Mouse (Mus musculus): Measurements from ENCODE around the gene Zfp706.

The Zfp706 gene

GRCm38 (mm10) chr15:36977823-36978222 is 29.8 kb downstream of the Zfp706 start:
- no peak for DNase-seq (ENCODE audit: low spot score)

DNA sequence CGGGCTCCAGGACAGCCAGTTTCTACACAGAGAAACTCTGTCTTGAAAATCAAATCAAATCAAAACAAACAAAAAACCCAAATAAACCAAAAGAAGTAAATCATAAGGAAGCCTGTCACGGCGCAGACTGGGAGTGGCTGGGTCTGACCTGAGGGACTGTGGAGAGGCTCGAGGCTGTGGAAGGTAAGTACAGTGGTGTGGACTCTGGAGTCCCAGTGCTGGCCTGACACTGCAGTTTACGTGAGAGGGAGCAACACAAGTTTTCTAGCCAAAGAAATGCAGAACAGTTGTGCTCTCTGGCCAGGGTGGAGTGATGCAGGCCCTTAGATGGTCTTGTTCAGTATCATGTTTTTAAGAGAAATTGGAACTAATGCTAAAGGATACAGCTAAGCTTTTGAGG is 31.9 kb downstream of the Zfp706 start:
- DNase-seq (ENCODE audit: low spot score) = no peak

- no peak for DNase-seq (ENCODE audit: low spot score)
Observed at GRCm38 (mm10) chr15:36975256-36975620, 32.3 kb downstream of the Zfp706 start.

DNA sequence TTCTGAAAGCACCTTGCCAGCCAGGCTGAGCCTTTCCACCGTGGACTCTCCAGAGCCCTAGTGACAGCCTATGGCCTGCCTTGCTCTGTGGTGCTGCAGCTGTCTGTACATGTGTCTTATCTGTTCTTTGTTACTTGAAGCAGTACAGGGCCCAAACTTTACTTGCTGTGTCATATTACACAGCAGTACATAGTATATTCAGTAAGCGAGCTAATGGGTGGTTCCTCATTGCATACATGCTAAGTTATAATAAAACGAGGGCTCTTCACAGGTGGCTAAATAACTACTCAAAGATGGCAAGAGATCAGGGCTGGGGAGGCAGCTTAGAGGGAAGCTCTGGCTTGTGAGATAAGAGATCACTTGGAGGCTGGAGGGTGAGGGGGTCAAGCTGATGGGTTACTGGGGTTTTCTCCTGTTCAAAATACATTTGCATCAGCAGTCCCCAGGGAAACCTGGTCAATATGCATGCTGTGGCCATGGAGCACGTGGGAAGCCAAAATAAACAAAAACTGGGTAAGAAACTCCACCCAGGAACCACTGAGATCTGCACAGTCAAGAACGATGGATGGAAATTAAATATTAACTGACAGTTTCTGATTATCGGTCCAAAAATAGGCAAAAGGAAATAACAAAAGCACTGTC is 32.8 kb downstream of the Zfp706 start:
- DNase-seq (ENCODE audit: low spot score) = no peak

GRCm38 (mm10) chr15:36973714-36974113 is 33.9 kb downstream of the Zfp706 start:
- DNase-seq (ENCODE audit: low spot score) = no peak

GRCm38 (mm10) chr15:36973290-36973689 is 34.3 kb downstream of the Zfp706 start:
- DNase-seq (ENCODE audit: low spot score) = no peak

- DNase-seq (ENCODE audit: low spot score) = no peak
Observed at GRCm38 (mm10) chr15:36969794-36970193, 37.8 kb downstream of the Zfp706 start.

DNA sequence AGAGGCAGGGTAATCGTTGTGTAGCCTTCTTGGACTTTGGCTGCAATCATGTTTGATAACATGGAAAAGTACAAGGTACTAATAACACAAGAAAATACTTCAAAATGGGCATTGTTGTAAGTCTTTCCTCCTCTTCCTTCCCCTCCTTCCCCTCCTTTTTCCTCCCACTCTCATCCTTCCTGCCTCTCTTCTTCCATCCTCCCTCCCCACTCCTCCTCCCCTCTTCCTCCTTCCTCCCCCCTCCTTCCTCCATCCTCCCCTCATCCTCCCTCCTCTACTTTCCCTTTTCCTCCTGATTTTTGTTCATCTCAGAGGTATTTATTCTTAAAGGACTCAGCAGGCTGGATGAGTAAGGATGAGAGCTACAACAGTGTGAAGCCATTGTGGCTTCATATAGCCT is 39.3 kb downstream of the Zfp706 start:
- no peak for DNase-seq (ENCODE audit: low spot score)

DNA sequence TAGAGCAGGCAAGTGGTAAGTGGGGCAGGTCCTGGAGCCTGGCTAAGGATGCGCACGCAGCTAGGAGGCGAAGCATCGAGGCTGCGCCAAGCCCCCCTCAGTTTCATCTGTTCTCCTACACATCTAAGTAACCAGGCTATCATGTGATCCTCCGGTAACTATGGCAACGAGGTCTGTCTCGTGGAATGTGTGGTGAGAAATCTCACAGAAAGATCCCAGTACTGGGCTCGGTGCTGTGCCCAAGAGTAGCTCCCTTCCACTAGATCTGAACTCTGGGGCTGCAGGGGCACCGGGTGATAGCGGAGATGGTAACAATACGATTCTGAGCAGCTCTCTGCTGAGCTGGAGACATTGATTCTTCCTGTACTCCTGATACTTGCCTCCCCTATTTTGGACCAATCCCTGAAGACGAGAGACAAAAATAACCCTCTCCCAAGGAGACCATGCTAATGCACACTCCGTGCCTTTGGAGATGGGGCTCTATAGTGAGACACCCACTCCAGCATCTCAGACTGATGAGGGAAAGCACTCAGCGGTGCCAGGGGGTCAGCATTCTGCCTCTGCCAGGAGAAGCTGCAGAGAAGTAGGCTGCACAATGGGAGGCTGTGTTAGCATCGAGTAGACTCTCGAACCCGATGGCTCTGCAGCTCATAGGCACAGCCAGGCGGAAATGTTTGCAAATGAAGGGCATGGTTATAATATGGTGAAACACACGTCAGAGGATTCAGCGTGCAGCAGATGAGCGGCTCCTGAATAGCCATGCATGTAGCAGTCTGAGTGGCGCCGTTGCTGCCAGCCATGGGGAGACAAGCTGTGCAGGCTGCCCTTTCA is 40.0 kb downstream of the Zfp706 start:
- DNase-seq (ENCODE audit: low spot score) = no peak

DNA sequence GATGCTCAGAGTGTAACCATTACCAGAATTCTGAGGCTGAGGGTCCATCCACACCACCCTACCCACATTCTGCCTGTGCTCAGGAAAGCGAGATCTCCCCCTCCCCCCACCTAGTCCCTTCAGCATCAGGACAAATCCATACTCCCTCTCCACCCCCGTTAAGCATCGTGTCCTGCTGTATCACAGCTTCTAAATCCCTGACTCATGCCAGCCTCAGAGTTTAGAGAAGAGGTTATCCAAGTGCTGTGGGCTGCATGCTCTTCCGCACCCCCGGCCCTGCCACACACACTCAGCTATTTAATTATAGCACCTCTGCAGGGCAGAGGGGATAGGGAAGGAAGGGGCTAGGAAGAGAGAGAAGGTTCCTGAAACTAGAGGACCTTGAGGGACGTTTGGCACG is 40.6 kb downstream of the Zfp706 start:
- no peak for DNase-seq (ENCODE audit: low spot score)

GRCm38 (mm10) chr15:36966466-36966865 is 41.1 kb downstream of the Zfp706 start:
- peak; percentile 13 for DNase-seq (ENCODE audit: low spot score)

- no peak for DNase-seq (ENCODE audit: low spot score)
Observed at GRCm38 (mm10) chr15:36965743-36966142, 41.8 kb downstream of the Zfp706 start.

GRCm38 (mm10) chr15:36962931-36963330 is 44.6 kb downstream of the Zfp706 start:
- no peak for DNase-seq (ENCODE audit: low spot score)

DNA sequence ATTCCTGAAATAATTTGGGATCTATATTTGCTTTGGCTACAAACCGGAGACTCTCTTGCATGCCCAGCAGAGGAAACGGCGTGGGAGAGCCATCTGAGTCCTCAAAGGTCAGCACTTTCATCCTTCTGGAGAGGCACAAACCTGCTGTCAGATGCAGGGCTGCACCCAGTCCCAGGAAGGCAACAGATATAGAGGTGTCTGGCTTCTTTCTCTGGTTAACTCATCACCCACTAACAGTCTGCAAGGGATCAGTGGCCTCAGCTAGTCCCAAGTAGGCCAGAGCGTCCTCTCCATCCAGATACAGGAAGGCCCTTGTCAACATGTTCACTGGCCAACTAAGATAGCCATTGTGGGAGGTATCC is 46.7 kb downstream of the Zfp706 start:
- DNase-seq (ENCODE audit: low spot score) = no peak

DNA sequence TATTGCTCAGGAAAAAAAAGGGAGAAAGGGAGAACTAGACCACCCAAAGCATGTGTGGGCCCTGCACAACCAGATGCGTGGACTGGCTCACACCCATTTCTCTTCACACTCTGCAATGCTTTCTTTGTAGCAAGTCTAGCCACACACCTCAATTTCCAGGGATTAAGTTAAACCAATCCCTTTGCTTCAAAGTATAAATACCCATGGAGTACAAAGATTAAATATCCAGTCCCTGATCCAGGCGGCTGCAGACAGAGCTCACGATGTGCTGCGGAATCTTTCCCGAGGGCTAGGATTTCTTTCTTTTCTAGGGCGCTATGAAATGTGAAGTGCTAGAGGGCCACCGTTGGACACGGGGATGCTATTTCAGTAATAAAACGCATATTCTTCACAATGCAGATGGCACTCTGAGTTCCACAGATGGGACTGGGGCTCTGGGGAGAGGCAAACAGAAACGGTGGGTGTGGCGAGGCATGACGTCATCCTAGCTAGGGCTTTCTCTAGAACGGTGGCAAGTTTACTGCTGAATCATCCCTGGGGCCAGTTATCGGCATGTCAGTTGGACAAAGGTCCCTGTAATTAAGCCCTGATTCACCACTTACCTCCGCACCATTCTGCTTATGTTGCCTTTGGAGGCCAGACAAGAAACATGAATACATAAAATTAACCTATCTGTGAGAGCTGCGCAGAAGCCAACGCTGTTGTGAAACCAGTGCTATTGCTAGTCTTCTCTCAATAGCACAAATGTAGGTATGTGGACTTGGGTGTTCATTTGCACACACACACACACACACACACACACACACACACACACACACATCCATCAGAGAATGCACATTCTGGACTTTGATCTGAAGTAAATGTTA is 47.3 kb downstream of the Zfp706 start:
- DNase-seq (ENCODE audit: low spot score) = no peak

GRCm38 (mm10) chr15:36956221-36956620 is 51.4 kb downstream of the Zfp706 start:
- no peak for DNase-seq (ENCODE audit: low spot score)

DNA sequence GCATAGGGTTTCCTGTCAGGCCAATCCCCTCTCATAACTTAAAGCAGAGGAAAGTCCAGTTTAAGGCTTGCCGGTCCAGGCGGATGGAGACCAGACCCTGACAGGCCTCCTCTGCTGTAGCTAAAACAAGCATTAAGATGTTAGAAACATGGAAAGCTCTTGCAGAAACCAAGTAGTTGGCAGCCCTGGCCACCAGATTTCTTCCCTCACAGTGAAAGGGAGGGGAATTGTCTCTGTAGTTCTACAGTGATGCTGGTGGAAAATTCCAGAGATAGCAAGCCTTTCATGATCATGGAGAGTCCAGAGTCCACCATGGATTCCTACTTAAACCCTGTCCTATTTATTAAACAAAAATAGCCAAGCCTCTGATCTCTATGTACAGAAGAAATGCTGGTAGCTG is 57.3 kb downstream of the Zfp706 start:
- no peak for DNase-seq (ENCODE audit: low spot score)

GRCm38 (mm10) chr15:36948866-36949546 is 58.6 kb downstream of the Zfp706 start:
- DNase-seq (ENCODE audit: low spot score) = no peak

Data from ovary, postnatal 36 days (tissue).